Mouse (Mus musculus): ENCODE results near the gene Cmbl. TPM values are rescaled to one million over a fixed set of nuclear protein-coding genes. Genes with fewer than 3 reads are reported as not detected.

The Cmbl gene
- polyA plus RNA-seq, 1 experiment from 2014 or later = 6.6 TPM

DNA sequence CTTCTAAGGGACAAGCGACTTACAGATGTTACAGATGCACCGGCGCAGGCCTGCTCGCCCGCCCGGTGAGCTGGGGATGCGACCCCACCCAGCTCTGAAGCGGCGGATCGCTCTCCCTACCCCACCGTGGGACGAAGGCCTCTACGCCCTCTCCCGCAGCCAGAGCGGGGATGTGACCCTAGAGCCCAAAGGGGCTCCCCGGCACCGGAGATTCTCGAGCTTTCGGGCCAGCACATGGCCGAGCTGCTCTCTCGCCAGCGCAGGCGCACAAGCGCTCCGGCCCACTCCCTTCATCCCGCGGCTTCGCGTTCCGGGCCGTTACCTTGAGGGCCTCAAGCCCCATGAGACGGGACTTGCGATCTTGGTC is 36.1 kb downstream of the Cmbl start:
- peak overlapping the region; percentile 94 for H3K9ac ChIP-seq
- H3K36me3 ChIP-seq = peaks cover 15% of the 10 kb centered on the region
- 0% methylated on average over 33 of the region's 33 CpGs for WGBS
- H3K27ac ChIP-seq (ENCODE audit: poor library complexity, severe bottlenecking) = peak overlapping the region; percentile 65
- H3K9me3 ChIP-seq (replicated peaks) = no peaks in the 10 kb centered on the region
- H3K27me3 ChIP-seq (replicated peaks) = no peaks in the 10 kb centered on the region
- H3K4me1 ChIP-seq (replicated peaks) = peaks cover 24% of the 10 kb centered on the region
- peak overlapping the region; percentile 88 for H3K4me3 ChIP-seq
- peak; percentile 78 for ATAC-seq (ENCODE audit: insufficient number of reproducible peaks, low FRiP score)
- peak overlapping the region; percentile 75 for H3K4me2 ChIP-seq

DNA sequence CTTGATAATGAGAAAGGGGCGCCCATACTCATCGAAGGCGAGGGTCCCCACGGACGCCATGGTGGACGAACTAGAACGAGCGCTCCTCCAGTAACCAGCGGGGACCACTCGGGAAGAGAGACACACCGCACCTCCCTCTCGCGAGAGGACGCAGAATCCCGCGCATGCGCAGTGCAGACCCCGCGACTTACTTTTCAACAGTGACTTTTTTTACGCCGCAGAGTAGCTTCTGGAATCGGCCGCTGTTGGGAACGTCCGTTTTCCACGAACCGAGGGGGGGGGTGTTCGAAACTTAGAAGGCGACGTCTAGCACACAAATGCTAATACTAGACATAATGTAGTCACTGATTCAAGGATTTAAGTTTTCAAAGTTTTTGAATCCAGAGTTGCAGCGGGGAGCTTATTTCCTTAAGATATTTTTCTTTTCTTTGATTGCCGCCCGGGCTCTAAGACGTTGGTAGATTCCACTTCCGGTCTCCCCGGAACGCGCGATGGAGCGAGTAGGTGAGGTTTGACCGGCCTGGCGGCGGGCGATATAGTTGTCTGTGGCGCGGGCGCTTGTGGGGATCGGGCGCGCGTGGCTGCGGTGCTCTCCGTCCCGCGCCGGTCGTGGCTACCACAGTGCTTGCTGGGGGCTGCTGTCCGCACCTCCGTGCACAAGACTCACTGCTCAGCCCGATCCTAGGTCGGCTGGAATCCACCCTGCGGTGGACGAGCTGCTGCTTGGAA is 36.6 kb downstream of the Cmbl start, which contains the start of the genes Cct5 and Fam173b:
Cct5 (minus strand) TSS at position 159 of the 729 bp plus-strand sequence.
Fam173b (plus strand) TSS at position 207 of the 729 bp plus-strand sequence.
- H3K27ac ChIP-seq (ENCODE audit: poor library complexity, severe bottlenecking) = peak within 1 kb of the TSS; percentile 81
- H3K4me1 ChIP-seq (replicated peaks) = peaks cover 26% of the 10 kb centered on the region
- no peaks in the 10 kb centered on the region for H3K9me3 ChIP-seq (replicated peaks)
- peak within 1 kb of the TSS; percentile 75 for H3K4me2 ChIP-seq
- peak within 1 kb of the TSS; percentile 88 for H3K4me3 ChIP-seq
- under 1% methylated on average over 63 of the region's 63 CpGs for WGBS
- peak; percentile 90 for ATAC-seq (ENCODE audit: insufficient number of reproducible peaks, low FRiP score)
- H3K9ac ChIP-seq = peak within 1 kb of the TSS; percentile 94
- no peaks in the 10 kb centered on the region for H3K27me3 ChIP-seq (replicated peaks)
- H3K36me3 ChIP-seq = peaks cover 12% of the 10 kb centered on the region

DNA sequence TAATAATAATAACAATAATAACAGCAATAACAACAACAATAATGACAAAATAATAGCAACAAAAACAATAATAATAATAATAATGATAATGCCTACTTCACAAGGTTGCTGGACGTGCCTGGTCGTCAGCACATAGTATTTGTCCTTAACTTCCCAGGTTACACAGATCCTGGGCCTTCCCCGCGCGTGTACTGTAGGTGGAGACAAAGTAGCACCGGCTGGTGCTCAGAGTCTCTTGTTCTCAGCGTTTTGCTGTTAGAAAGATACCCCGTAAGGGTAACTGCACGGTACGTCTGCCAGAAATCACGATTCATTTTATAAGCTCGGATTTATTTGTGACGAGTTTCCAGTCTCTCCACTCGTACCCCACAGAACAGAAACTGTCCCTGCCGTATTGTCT is 37.2 kb downstream of the Cmbl start:
- Histone ChIP-seq H3K9ac (peak overlapping the region; percentile 79), H3K27ac (ENCODE audit: poor library complexity, severe bottlenecking) (peak overlapping the region; percentile 81), H3K4me1 (replicated peaks) (peaks cover 30% of the 10 kb centered on the region), H3K27me3 (replicated peaks) (no peaks in the 10 kb centered on the region), H3K36me3 (peaks cover 6% of the 10 kb centered on the region), H3K4me3 (peak overlapping the region; percentile 88), H3K9me3 (replicated peaks) (no peaks in the 10 kb centered on the region), H3K4me2 (peak overlapping the region; percentile 75)
- 6% methylated on average over 15 of the region's 15 CpGs for WGBS
- ATAC-seq (ENCODE audit: insufficient number of reproducible peaks, low FRiP score) = peak; percentile 69; the same call in 1 of the 2 replicates

DNA sequence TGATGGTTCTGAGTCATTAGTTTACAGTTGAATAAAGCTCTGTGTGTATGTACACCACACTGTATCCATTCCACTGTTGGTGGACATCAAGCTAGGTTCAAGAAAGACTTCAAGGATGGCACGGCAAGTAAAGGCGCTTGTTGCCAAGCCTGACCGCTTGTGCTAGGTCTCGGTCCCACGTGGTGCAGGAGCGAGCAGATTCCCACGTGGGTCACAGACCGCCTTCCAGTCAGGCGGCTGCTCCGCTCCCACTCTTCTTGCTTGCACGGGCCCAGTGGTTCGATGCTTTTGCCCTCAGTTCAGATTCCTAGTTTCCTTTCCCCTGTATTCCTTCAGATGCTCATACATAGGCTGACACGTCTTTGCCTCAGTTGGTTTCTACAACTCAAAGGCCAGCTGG is 37.9 kb downstream of the Cmbl start:
- Histone ChIP-seq H3K9ac (peak overlapping the region; percentile 79; the same call in 1 of the 2 replicates), H3K4me1 (replicated peaks) (peaks cover 30% of the 10 kb centered on the region), H3K4me3 (0 out of 2 replicates have a peak overlapping the region, but pooled peaks have one; percentile 88), H3K4me2 (peak overlapping the region; percentile 75), H3K27ac (ENCODE audit: poor library complexity, severe bottlenecking) (no peak overlapping the region), H3K36me3 (no peaks in the 10 kb centered on the region), H3K27me3 (replicated peaks) (no peaks in the 10 kb centered on the region), H3K9me3 (replicated peaks) (no peaks in the 10 kb centered on the region)
- WGBS = 89% methylated on average over 13 of the region's 13 CpGs
- ATAC-seq (ENCODE audit: insufficient number of reproducible peaks, low FRiP score) = no peak

DNA sequence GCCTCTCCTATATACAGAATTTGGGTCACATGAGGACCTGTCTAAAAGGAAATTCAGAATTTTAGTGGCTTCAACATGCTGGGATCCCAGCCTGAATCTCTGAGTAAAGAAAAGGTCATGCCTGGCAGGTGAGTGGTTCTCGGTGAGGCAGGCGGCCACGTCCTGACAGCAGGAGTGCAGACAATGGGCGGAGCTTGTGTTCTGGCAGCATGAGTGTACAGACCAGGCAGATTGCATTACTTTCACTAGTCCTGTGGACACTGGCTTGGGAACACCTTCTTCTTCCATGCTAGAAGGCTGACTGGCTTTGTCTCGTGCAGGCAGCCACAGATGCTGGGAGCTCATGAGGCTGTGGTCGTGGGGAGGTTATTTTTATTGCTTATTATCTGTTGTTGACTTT is 41.6 kb downstream of the Cmbl start:
- no peak overlapping the region for H3K9ac ChIP-seq

DNA sequence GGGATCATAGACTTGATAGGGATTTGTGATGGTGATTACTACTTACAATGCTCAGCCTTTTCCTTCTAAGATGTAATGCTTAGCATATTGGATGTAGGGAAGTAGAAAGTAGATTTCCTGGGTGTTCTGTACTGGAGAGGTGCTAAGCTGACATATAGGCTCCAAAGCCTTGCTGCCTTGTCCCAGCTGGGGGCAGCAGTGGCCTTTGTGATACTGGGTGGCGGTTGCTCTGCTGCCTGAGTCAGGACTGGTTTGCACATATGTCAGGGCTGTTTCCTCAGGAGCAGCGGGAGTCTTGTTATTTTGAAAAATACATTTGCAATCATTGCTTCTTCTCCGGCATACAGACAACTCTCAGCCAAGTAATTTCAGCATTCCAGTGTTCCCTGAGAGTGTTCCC is 45.8 kb downstream of the Cmbl start:
- H3K36me3 ChIP-seq = peaks cover 14% of the 10 kb centered on the region
- WGBS = 73% methylated on average over 3 of the region's 3 CpGs
- no peak overlapping the region for H3K9ac ChIP-seq
- H3K27me3 ChIP-seq (replicated peaks) = no peaks in the 10 kb centered on the region
- no peak overlapping the region for H3K4me2 ChIP-seq
- no peak overlapping the region for H3K27ac ChIP-seq (ENCODE audit: poor library complexity, severe bottlenecking)
- no peaks in the 10 kb centered on the region for H3K9me3 ChIP-seq (replicated peaks)
- ATAC-seq (ENCODE audit: insufficient number of reproducible peaks, low FRiP score) = no peak
- H3K4me3 ChIP-seq = no peak overlapping the region
- peaks cover 6% of the 10 kb centered on the region for H3K4me1 ChIP-seq (replicated peaks)

More for the DNA sequence above, 41.6 kb downstream of the Cmbl start:
- peaks cover 3% of the 10 kb centered on the region; the same call in 1 of the 2 replicates for H3K36me3 ChIP-seq
- H3K4me3 ChIP-seq = no peak overlapping the region
- H3K4me2 ChIP-seq = no peak overlapping the region
- peaks cover 12% of the 10 kb centered on the region for H3K4me1 ChIP-seq (replicated peaks)
- H3K27ac ChIP-seq (ENCODE audit: poor library complexity, severe bottlenecking) = no peak overlapping the region
- H3K27me3 ChIP-seq (replicated peaks) = no peaks in the 10 kb centered on the region
- H3K9me3 ChIP-seq (replicated peaks) = no peaks in the 10 kb centered on the region
- 65% methylated on average over 6 of the region's 6 CpGs for WGBS
- no peak for ATAC-seq (ENCODE audit: insufficient number of reproducible peaks, low FRiP score)

DNA sequence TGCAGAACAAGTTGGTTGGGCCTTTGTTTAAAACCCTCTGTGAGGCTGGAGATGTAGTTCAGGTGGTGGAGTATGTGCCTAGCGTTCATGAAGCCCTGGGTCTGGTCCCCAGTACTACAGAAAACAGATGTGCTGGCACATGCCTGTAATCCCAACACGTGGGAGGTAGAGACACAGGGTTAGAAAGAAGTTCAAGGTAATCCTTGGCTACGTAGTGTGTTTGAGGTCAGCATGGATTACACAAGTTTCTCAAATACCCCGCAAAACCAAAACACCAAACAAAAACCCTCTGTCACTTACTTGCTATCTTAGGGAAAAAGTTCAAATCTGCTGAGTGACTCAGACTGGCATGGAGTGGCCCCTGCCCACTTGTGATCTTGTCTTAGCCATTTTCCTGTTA is 46.8 kb downstream of the Cmbl start:
- H3K27ac ChIP-seq (ENCODE audit: poor library complexity, severe bottlenecking) = no peak overlapping the region
- peaks cover 2% of the 10 kb centered on the region; the same call in 1 of the 2 replicates for H3K4me1 ChIP-seq (replicated peaks)
- H3K36me3 ChIP-seq = peaks cover 18% of the 10 kb centered on the region
- H3K27me3 ChIP-seq (replicated peaks) = no peaks in the 10 kb centered on the region
- H3K9me3 ChIP-seq (replicated peaks) = no peaks in the 10 kb centered on the region
- WGBS = 87% methylated on average over 4 of the region's 4 CpGs
- H3K4me3 ChIP-seq = no peak overlapping the region
- H3K4me2 ChIP-seq = no peak overlapping the region
- no peak overlapping the region for H3K9ac ChIP-seq
- ATAC-seq (ENCODE audit: insufficient number of reproducible peaks, low FRiP score) = no peak

DNA sequence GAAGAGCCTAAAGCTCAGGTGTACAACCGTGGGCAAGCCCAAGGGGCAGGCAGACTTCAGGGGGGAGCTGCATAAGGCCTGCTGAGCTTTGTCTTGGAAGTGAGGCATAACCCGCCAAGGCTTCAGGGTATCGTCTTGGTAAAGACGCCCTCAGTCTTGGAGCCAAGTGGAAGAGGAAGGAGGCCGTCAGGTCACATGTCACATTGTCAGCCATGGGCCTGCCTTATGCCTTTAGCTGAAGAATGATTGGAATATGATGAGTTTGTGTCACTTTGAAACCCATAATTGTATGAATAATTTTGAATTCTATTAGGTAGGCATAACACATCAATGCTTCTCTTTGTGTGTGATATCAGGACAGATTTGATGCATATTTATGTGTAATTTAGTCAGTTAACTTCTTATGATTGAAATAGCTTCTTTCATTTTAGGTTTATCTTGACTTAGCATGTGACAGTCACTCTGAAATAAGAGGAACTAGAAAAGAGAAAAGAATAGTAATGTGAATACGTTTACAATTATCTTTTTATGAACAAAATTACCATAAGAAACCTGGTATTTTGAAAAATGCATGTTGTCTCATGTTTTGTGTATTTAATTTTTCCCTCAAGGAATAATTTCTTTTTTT is 48.8 kb downstream of the Cmbl start:
- no peaks in the 10 kb centered on the region for H3K9me3 ChIP-seq (replicated peaks)
- no peak overlapping the region for H3K9ac ChIP-seq
- 86% methylated on average over 6 of the region's 6 CpGs for WGBS
- H3K27ac ChIP-seq (ENCODE audit: poor library complexity, severe bottlenecking) = no peak overlapping the region
- no peaks in the 10 kb centered on the region for H3K27me3 ChIP-seq (replicated peaks)
- H3K36me3 ChIP-seq = peaks cover 35% of the 10 kb centered on the region
- no peak for ATAC-seq (ENCODE audit: insufficient number of reproducible peaks, low FRiP score)
- no peak overlapping the region for H3K4me3 ChIP-seq
- no peaks in the 10 kb centered on the region for H3K4me1 ChIP-seq (replicated peaks)
- H3K4me2 ChIP-seq = no peak overlapping the region

DNA sequence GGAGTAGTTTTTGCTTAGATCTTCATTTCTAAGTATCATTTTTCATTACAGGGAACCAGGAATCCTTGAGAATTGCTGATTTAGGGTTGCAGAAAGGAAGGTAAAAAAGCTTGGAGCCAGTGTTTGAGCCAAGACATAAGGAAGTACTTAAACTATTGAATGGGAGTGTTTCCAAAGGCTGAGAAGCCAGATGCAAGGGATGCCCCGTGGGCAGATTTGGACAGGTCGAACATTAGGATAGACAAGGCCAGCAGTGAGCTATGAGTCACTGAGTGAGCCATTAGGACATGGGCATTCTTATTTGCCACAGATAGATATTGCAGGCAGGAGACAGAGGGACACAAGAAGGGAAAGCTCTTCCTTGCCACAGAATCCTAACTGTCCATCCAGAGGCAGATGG is 49.5 kb downstream of the Cmbl start:
- ATAC-seq (ENCODE audit: insufficient number of reproducible peaks, low FRiP score) = no peak
- no peak overlapping the region for H3K4me3 ChIP-seq
- no peak overlapping the region for H3K4me2 ChIP-seq
- no peaks in the 10 kb centered on the region for H3K27me3 ChIP-seq (replicated peaks)
- no peak overlapping the region for H3K9ac ChIP-seq
- H3K4me1 ChIP-seq (replicated peaks) = no peaks in the 10 kb centered on the region
- H3K27ac ChIP-seq (ENCODE audit: poor library complexity, severe bottlenecking) = no peak overlapping the region
- WGBS = 85% methylated on average over 2 of the region's 2 CpGs
- H3K36me3 ChIP-seq = peaks cover 42% of the 10 kb centered on the region
- no peaks in the 10 kb centered on the region for H3K9me3 ChIP-seq (replicated peaks)

DNA sequence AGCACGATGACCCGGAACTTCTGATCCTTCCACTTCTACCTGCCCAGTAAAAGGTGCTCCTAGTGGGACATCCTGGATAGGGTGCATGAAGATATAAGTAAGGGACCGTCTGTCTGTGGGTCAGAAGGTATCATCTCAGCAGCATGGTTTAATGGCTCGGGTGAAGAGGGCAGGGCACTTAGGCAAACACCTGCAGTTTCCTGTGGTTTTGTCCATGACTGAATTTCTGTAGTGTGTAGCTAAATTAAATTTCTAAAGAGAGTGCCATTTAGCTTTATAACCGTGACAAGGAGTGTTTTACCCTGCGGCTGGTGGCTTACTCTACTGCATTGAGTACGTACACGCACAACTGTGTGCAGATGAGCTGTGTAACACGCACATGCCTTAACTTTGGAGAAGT is 52.1 kb downstream of the Cmbl start:
- H3K4me2 ChIP-seq = no peak overlapping the region
- no peak overlapping the region for H3K27ac ChIP-seq (ENCODE audit: poor library complexity, severe bottlenecking)
- no peaks in the 10 kb centered on the region for H3K4me1 ChIP-seq (replicated peaks)
- no peak overlapping the region for H3K4me3 ChIP-seq
- H3K9me3 ChIP-seq (replicated peaks) = no peaks in the 10 kb centered on the region
- peaks cover 51% of the 10 kb centered on the region for H3K36me3 ChIP-seq
- ATAC-seq (ENCODE audit: insufficient number of reproducible peaks, low FRiP score) = no peak
- H3K27me3 ChIP-seq (replicated peaks) = no peaks in the 10 kb centered on the region
- H3K9ac ChIP-seq = no peak overlapping the region
- WGBS = 91% methylated on average over 9 of the region's 9 CpGs

DNA sequence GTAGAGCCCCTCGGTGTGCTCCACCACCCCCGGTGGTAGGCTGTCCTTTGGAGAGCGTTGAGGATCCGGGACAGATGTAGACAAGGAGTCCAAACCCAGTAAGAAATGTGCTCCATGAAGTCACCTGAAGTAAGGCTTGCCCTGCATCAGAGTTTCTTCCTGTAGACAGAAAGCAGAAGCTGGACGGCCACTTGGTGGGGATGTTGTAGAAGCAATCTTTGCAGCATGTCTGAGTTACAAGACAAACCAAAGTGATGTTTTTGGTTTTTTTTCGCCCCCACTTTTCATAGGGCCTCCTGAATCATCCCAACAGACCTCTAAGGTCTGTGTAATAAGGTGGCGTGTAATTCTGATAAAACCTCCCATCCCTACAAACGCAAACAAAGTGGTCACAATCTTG is 54.3 kb downstream of the Cmbl start:
- no peaks in the 10 kb centered on the region for H3K9me3 ChIP-seq (replicated peaks)
- no peak overlapping the region for H3K9ac ChIP-seq
- H3K36me3 ChIP-seq = peaks cover 63% of the 10 kb centered on the region
- no peak overlapping the region for H3K4me2 ChIP-seq
- no peak for ATAC-seq (ENCODE audit: insufficient number of reproducible peaks, low FRiP score)
- no peaks in the 10 kb centered on the region for H3K27me3 ChIP-seq (replicated peaks)
- H3K4me1 ChIP-seq (replicated peaks) = no peaks in the 10 kb centered on the region
- H3K27ac ChIP-seq (ENCODE audit: poor library complexity, severe bottlenecking) = no peak overlapping the region
- no peak overlapping the region for H3K4me3 ChIP-seq
- WGBS = 91% methylated on average over 8 of the region's 8 CpGs
